Mouse (Mus musculus) G1E (cell line): Measurements from ENCODE around the gene Rnf212.

ENCODE experiments used
- CTCF ChIP-seq: IDR thresholded peaks from 2 replicates; pipeline ENCODE4 v1.5.1; 2012; ENCODE audit warnings: low read depth, low read length, inconsistent platforms, mixed read lengths
- GATA1 ChIP-seq: IDR thresholded peaks from 2 replicates; pipeline ENCODE4 v1.6.1; 2012; ENCODE audit warnings: borderline replicate concordance, low read length, inconsistent platforms, mixed read lengths
- TAL1 ChIP-seq: conservative IDR thresholded peaks from 2 replicates; pipeline ENCODE4 v1.6.1; 2012; ENCODE audit warnings: low read depth, low read length, inconsistent platforms, mixed read lengths

- no peak for TF ChIP-seq CTCF
- no peak for TF ChIP-seq TAL1
- no peak for TF ChIP-seq GATA1
These were observed 55.0 kb downstream of the Rnf212 start for GRCm38 (mm10) chr5:108719761-108720160.
